Mouse (Mus musculus): ENCODE results near the gene Cpeb2.
A peak's percentile ranks its signal among the peaks of the same experiment; 100 is the strongest.

Gene Cpeb2

DNA sequence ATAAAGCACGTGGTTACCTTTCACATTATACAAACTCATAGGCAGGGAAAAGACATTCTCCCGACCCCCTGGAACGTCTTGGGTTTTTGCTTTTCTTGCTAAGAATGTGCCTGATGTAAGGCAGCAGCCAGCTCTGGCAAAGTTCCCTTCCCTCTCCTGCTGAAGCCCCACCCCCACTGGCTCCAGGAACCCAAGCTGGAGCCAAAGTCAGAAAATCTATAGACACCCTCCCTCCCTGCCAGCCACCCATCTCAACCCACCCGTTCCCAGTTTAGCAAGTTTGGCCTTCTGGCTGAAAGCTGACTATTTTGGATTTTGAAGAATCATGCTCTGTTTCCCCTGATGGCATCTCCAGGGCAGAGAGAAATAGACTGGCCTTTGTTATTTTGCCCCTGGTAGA is 95.6 kb downstream of the Cpeb2 start:
- no peak for DNase-seq

DNA sequence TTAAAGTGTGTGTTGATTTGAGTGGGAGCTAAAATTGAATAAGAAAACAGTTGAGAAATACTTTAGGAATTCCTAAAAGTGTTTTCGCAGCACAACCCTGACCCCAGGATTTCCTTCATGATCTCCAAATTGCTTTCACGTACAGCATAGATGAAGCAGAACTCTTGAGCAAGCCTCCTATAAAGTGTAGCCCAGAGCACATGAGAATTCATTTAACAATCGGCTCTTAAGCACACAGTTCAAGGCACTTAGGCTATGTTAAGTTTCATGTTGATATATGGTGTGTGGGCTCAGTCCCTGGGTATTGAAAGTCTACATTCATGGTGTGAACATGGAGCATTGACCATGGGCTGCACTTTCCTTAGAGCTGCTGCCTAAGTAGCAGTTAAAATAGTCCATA is 97.3 kb downstream of the Cpeb2 start:
- DNase-seq, result no peak

DNA sequence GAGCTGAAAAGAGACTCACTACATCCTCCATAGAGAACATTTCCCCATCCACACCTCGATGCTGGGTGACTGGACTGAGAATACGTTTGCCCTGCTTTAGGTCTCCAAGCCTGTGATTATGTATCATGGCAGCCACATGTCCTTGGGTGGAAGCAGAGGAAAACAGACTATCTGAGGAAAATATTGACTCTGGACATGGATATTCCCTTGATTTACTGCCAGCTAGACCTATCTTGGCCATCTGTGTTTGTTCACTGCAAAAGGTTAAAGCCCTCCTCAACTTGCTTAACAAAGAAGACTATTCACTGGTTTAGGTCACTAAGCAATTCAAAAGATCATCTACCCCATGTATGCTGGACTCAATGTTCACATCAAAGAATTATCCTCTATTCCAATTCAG is 101.5 kb downstream of the Cpeb2 start:
- DNase-seq, result no peak

DNA sequence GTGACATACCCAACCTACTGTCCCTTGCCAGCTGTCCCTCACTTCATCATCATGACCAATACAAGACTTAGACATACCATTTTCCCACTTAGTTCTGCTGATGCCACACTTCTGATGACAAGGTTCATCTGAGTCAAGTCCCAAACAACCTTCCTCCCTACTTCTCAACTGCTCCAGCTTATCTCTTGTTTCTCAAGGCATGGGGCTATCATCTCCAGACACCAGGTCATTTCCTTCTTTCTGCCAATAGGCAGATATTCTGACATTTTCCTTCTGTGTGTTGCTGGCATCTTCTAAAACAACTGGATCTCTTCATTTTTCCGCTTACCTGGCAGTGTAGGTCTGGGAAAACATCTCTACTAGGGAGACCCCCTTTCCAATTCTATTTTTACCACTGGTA is 104.2 kb downstream of the Cpeb2 start:
- DNase-seq, result no peak

DNA sequence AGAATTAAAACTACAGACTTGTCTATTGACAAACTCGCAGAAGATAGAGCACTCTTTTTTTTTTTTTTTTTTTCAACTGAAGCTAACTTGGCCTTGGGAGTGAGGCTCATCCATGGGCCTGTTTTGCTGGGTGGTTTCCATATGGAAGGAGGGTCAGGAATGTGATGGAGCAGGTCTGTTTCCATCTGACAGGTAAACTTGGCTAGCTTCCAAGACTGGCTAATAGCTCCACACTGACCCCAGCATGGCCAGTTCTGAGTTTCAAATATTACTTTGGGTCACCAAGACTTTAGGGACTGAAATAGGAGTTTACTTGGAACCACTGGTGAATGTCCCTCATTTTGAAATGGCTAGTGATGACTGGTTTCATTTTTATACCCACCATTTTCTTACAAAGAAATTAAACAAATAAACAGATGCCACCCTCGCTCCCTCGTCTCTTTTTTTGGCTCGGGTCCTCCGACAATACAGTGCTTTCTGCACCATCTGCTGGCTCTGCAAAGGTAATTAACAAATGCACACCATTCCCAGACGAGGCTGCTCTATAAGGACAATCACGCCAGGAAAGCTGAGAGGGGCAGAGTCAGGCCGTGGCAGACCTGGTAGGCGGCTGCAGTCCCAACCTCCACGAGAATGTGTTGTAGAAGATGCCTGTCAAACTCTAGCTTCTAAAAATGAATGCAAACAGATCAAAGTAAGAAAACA is 106.0 kb downstream of the Cpeb2 start:
- peak; percentile 93 for DNase-seq
